Mouse (Mus musculus) granulocyte monocyte progenitor cell, adult 5-6 weeks (primary cell): ENCODE measurements at regions not wholly inside any gene's neighbourhood (a gene's known extent, or its start where the extent isn't known, plus 50 kb on each side); places are given as distances from the start of the nearest gene placed in this dataset.

Experiments used
- ATAC-seq: replicated peaks from 2 replicates; pipeline ENCODE4 v1.8.0; 2016; ENCODE audit warnings: mild to moderate bottlenecking, moderate TSS enrichment, inconsistent platforms; ENCODE audit not compliant: poor library complexity, severe bottlenecking

GRCm38 (mm10) chr6:117102693-117103092, 65.6 kb upstream of the Cxcl12 start:
- ATAC-seq = no peak

GRCm38 (mm10) chr6:117104047-117104446, 64.3 kb upstream of the Cxcl12 start:
- no peak for ATAC-seq

- no peak for ATAC-seq
These were observed 63.9 kb upstream of the Cxcl12 start for GRCm38 (mm10) chr6:117104463-117104862.

- no peak for ATAC-seq
These were observed 63.1 kb upstream of the Cxcl12 start for GRCm38 (mm10) chr6:117105182-117105589.

GRCm38 (mm10) chr6:117110291-117110690, 58.0 kb upstream of the Cxcl12 start:
- ATAC-seq = no peak

- ATAC-seq = no peak
These were observed 53.5 kb upstream of the Cxcl12 start for GRCm38 (mm10) chr6:117114859-117115258.

GRCm38 (mm10) chr6:117118081-117118480, 50.3 kb upstream of the Cxcl12 start:
- no peak for ATAC-seq
